Mouse (Mus musculus): ENCODE measurements at regions not wholly inside any gene's neighbourhood (a gene's known extent, or its start where the extent isn't known, plus 50 kb on each side); places are given as distances from the start of the nearest gene placed in this dataset.
"Not testable (repeated sequence)": the region's sequence is repeated elsewhere in the genome, so short reads cannot be mapped to it uniquely, and the experiment has no call there.

DNA sequence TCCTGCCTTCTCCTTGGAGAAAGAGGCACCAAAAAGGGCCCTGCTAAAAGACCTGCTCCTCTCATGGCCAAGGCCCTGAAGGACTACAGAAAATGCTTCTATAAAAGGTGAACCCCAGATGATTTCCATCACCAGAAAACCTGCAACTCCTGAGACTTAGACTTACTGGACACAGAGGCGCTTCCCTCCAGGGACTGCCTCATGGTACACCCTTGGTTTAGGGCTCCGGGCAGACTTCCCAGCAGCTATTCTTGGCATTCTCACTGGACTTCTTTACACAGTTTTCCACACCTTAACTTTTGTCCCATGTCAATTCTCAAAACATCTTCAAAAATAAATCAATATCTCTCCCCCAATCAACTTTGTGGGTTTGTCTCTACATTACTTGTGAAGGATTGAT is 393.2 kb downstream of the Gpm6a start:
- 86% methylated on average over 2 of the region's 2 CpGs for WGBS
- DNase-seq (ENCODE audit: low spot score): peak; percentile 80

DNA sequence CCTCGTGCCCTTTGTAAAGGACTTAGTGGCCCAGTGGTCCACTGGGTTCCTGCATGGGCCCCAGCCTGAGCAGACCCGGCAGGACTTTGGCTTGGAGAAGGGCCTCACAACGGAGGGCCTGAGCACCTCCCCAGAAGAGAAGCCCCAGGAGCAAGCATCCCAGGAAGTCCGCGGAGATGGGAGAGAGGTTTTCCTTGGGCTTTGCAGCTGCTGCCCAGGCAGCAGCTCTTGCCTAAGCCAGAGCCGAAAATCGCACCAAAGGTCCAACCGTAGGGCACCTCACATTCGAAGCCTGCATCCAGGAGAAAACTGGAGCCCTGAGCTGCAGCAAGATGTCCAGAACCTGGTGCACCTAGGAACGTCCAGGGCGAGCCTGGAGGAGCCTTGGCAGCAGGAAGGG is 405.2 kb downstream of the Gpm6a start:
- 78% methylated on average over 11 of the region's 11 CpGs for WGBS

More for the DNA sequence above, 393.2 kb downstream of the Gpm6a start:
- not testable (repeated sequence) for H3K4me3 ChIP-seq; H3K27ac ChIP-seq; H3K9me3 ChIP-seq; H3K4me1 ChIP-seq; H3K27me3 ChIP-seq (ENCODE audit: insufficient read depth, poor library complexity, severe bottlenecking); H3K36me3 ChIP-seq

DNA sequence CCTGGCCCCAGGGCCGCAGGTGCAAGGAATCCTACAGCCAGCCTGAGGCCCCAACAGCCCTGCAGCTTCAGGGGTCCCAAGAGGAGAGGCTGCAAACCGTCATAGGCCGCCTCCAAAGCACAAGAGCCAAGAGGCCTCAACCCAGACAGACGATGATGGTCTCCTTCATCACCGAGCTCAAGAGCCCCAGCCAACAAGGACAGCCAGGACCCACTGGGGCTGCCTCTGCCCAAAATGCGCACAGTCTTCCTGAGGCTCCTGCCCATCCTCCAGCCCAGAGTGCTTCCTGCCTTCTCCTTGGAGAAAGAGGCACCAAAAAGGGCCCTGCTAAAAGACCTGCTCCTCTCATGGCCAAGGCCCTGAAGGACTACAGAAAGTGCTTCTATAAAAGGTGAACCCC is 412.8 kb downstream of the Gpm6a start:
- 72% methylated on average over 4 of the region's 6 CpGs for WGBS
- DNase-seq (ENCODE audit: low spot score); H3K27me3 ChIP-seq (ENCODE audit: insufficient read depth, poor library complexity, severe bottlenecking); H3K36me3 ChIP-seq; H3K9me3 ChIP-seq; H3K4me3 ChIP-seq; H3K4me1 ChIP-seq; H3K27ac ChIP-seq: not testable (repeated sequence)

More for the DNA sequence above, 405.2 kb downstream of the Gpm6a start:
- not testable (repeated sequence) for H3K4me1 ChIP-seq; H3K36me3 ChIP-seq; DNase-seq (ENCODE audit: low spot score); H3K4me3 ChIP-seq; H3K27me3 ChIP-seq (ENCODE audit: insufficient read depth, poor library complexity, severe bottlenecking); H3K9me3 ChIP-seq; H3K27ac ChIP-seq

DNA sequence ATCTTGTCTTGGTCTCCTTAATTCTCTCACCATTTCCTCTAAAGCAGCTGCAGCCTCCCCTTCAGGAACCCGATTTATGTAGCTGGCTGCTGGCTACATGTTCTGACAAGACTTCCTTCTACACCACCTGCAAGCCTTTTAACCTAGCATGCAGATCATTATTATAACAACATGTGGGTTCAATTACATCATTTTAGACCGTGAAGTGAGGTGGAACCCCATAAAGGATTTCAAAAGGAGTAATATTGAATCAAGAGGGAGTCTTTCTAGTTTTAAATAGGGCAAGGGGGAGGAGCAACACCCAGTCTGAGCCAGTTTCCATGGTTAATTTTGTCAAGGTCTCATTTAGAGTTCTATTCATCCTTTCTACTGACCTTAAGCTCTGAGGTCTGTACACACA is 442.4 kb downstream of the Gpm6a start:
- no peaks in the 10 kb centered on the region for H3K9me3 ChIP-seq
- H3K36me3 ChIP-seq: no peaks in the 10 kb centered on the region
- H3K27me3 ChIP-seq (ENCODE audit: insufficient read depth, poor library complexity, severe bottlenecking): no peaks in the 10 kb centered on the region
- WGBS: 58% methylated on average over 2 of the region's 2 CpGs
- H3K27ac ChIP-seq: no peak overlapping the region
- no peak overlapping the region for H3K4me3 ChIP-seq
- H3K4me1 ChIP-seq: no peaks in the 10 kb centered on the region
- no peak for DNase-seq (ENCODE audit: low spot score)

DNA sequence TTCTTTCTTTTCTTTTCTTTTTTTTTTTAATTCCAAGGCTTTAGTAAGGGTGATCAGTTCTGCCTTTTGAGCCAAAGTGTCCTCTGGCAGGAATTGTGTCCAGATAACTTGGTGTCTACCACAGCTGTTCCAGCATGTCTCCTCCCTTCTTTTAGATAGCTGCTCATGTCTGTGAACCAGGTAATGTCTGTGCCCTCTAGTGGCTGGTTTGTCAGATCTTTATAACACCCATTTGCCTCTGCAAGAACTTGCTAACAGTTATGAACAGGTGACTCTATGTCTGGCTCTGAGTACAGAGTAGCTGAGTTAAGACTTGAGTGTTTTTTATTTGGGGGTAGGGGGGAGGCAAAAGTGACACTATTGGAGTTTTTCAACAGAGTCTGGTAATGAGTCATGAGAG is 443.7 kb downstream of the Gpm6a start:
- Histone ChIP-seq H3K27me3 (ENCODE audit: insufficient read depth, poor library complexity, severe bottlenecking) (no peaks in the 10 kb centered on the region), H3K4me3 (no peak overlapping the region), H3K27ac (no peak overlapping the region), H3K4me1 (no peaks in the 10 kb centered on the region), H3K9me3 (no peaks in the 10 kb centered on the region), H3K36me3 (no peaks in the 10 kb centered on the region)
- no peak for DNase-seq (ENCODE audit: low spot score)

DNA sequence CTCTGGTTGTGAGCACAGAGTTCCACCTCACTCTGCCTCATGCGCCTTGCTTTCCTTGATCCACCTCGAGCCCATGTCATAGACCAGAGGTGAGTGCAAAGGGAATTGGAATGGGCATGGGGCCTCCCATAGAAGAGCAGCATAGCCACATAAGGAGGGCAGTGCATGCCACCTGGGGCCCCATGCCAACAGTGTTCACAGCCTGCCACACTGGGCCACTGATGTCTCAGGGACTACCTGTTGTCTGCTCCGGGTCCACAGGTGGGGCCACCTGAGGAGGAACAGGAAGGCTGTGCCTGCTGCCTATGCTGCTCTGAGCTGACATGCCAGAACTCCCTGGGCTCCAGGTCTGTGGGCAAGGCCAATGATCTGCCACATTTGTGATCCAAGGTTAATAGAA is 445.8 kb downstream of the Gpm6a start:
- 79% methylated on average over 3 of the region's 3 CpGs for WGBS
- Histone ChIP-seq H3K9me3 (no peaks in the 10 kb centered on the region), H3K27ac (no peak overlapping the region), H3K4me3 (no peak overlapping the region), H3K27me3 (ENCODE audit: insufficient read depth, poor library complexity, severe bottlenecking) (no peaks in the 10 kb centered on the region), H3K4me1 (no peaks in the 10 kb centered on the region), H3K36me3 (no peaks in the 10 kb centered on the region)
- no peak for DNase-seq (ENCODE audit: low spot score)

DNA sequence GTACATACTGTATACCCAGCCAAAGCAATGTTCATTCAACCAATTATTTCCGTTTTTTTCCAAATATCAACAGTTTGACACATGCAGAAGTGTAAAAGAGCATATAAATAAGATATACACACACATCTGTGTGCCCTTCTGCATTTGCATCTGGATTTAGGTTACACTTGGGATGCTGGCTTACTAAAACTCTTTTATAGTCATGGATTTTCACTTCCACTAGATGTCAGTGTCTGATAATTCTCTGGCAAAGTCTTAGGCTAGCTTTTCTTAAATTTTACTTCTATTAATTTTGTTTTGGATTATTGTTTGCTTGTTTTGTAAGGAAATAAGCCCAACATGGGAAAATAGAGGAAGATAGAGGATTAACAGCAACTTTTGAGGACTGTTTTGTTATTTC is 452.3 kb downstream of the Gpm6a start:
- not testable (repeated sequence) for DNase-seq (ENCODE audit: low spot score); H3K27me3 ChIP-seq (ENCODE audit: insufficient read depth, poor library complexity, severe bottlenecking); H3K36me3 ChIP-seq; H3K4me1 ChIP-seq; H3K27ac ChIP-seq; H3K4me3 ChIP-seq; H3K9me3 ChIP-seq
- 0% methylated on average over 1 of the region's 1 CpGs for WGBS

Measured in heart, embryonic 10.5 days (tissue).